ENCODE assay signal across 8 mouse cellular contexts in genomic region chr7:30168914-30169582, GRCm38 (mm10). TPM values are rescaled to one million over a fixed set of nuclear protein-coding genes. Genes with fewer than 3 reads are reported as not detected.
A peak's percentile ranks its signal among the peaks of the same experiment; 100 is the strongest.
DNase-seq lines count a peak whose midpoint lies in the region; ATAC-seq and TF ChIP-seq lines count a peak whose summit lies in the region.

No protein-coding gene starts in this region.

- 2% methylated on average over 21 of the region's 21 CpGs for WGBS in forebrain, embryonic 15.5 days
- WGBS in liver, postnatal 0 days (ENCODE audit: insufficient replicate concordance): 3% methylated on average over 21 of the region's 21 CpGs

- peak overlapping the region; percentile 55 for H3K4me2 ChIP-seq in forebrain, embryonic 15.5 days (replicated peaks)
- peak overlapping the region; percentile 80 for H3K4me2 ChIP-seq in liver, postnatal 0 days (ENCODE audit: low read depth, low read length)

- no peak for TF ChIP-seq EP300 in liver, postnatal 0 days (IDR thresholded peaks at IDR 0.05; ENCODE audit: low read depth)

- peaks cover 6% of the 10 kb centered on the region for H3K9me3 ChIP-seq in forebrain, embryonic 15.5 days
- 0 out of 2 replicates have a peak, but pooled peaks cover 3% of the 10 kb centered on the region for H3K9me3 ChIP-seq in liver, postnatal 0 days (ENCODE audit: low read length)

- H3K36me3 ChIP-seq in forebrain, embryonic 15.5 days: peaks cover 27% of the 10 kb centered on the region
- H3K36me3 ChIP-seq in liver, postnatal 0 days (replicated peaks; ENCODE audit: insufficient read depth, low read length): peaks cover 6% of the 10 kb centered on the region

- H3K9ac ChIP-seq in forebrain, embryonic 15.5 days (replicated peaks): peak overlapping the region; percentile 83
- peak overlapping the region; percentile 82 for H3K9ac ChIP-seq in liver, postnatal 0 days (replicated peaks)

- TF ChIP-seq CTCF in liver, postnatal 0 days (IDR thresholded peaks at IDR 0.05; ENCODE audit: low read depth): no peak

- peak overlapping the region; percentile 91 for H3K27ac ChIP-seq in forebrain, embryonic 15.5 days (replicated peaks)
- H3K27ac ChIP-seq in liver, postnatal 0 days (ENCODE audit: low read depth): peak overlapping the region; percentile 89

- peak; percentile 15 for DNase-seq in layer of hippocampus, adult 9-10 months (ENCODE audit: low spot score)
- DNase-seq in layer of hippocampus, adult 8-10 months (ENCODE audit: low spot score in 2 of 2): no peak
- peak; percentile 61 for DNase-seq in brain, adult 2 months (ENCODE audit: low read depth, low spot score)
- DNase-seq in liver, postnatal 0 days: no peak
- no peak for DNase-seq in thymus, postnatal 4 days
- no peak for DNase-seq in cerebellum, adult 11-12 months
- no peak for DNase-seq in adrenal gland, postnatal 14 days

- H3K4me1 ChIP-seq in forebrain, embryonic 15.5 days: peaks cover 28% of the 10 kb centered on the region
- H3K4me1 ChIP-seq in liver, postnatal 0 days (ENCODE audit: insufficient read depth): peaks cover 16% of the 10 kb centered on the region

- peak overlapping the region; percentile 82 for H3K4me3 ChIP-seq in forebrain, embryonic 15.5 days
- H3K4me3 ChIP-seq in liver, postnatal 0 days (ENCODE audit: low read depth, low read length): peak overlapping the region; percentile 75

- H3K27me3 ChIP-seq in forebrain, embryonic 15.5 days: no peaks in the 10 kb centered on the region
- H3K27me3 ChIP-seq in liver, postnatal 0 days (ENCODE audit: insufficient read depth, low read length): no peaks in the 10 kb centered on the region

- no peak; the same call in 1 of the 2 replicates for ATAC-seq in forebrain, embryonic 15.5 days (replicated peaks)
- peak; percentile 29 for ATAC-seq in liver, postnatal 0 days

RNA-seq across cellular contexts. Expression of gene Zfp146, which starts 0.5 kb away (rescaled TPM):
- 10 to 100 TPM; 49.0 to 54.7 (median 50.3) TPM for total RNA-seq in layer of hippocampus, adult 8-10 months (2022)
- polyA plus RNA-seq in forebrain, embryonic 15.5 days (2015; fragmentation: Nextera tagmentation; extraction: Ambion mirVana): 16.1 and 18.4 TPM in 2 replicates
- polyA plus RNA-seq in liver, postnatal 0 days (2015; fragmentation: Nextera tagmentation; extraction: Ambion mirVana): 2.1 and 3.1 TPM in 2 replicates
- 57.8 and 63.1 TPM in 2 replicates for total RNA-seq in adrenal gland, postnatal 14 days (2021)

RNA-seq across cellular contexts. Expression of gene Cox7a1, which starts 14.9 kb away (rescaled TPM):
- 1 to 10 TPM; 4.4 to 6.9 (median 5.1) TPM for total RNA-seq in layer of hippocampus, adult 8-10 months (2022)
- 3.3 and 4.2 TPM in 2 replicates for polyA plus RNA-seq in forebrain, embryonic 15.5 days (2015; fragmentation: Nextera tagmentation; extraction: Ambion mirVana)
- 7.0 and 15.1 TPM in 2 replicates for polyA plus RNA-seq in liver, postnatal 0 days (2015; fragmentation: Nextera tagmentation; extraction: Ambion mirVana)
- total RNA-seq in adrenal gland, postnatal 14 days (2021): 1,359 and 1,375 TPM in 2 replicates

RNA-seq across cellular contexts. Expression of gene Capns1, which starts 29.6 kb away (rescaled TPM):
- 100 to 1,000 TPM; 196 to 240 (median 227) TPM for total RNA-seq in layer of hippocampus, adult 8-10 months (2022)
- 62.5 and 67.8 TPM in 2 replicates for polyA plus RNA-seq in forebrain, embryonic 15.5 days (2015; fragmentation: Nextera tagmentation; extraction: Ambion mirVana)
- polyA plus RNA-seq in liver, postnatal 0 days (2015; fragmentation: Nextera tagmentation; extraction: Ambion mirVana): 30.2 and 30.6 TPM in 2 replicates
- total RNA-seq in adrenal gland, postnatal 14 days (2021): 526 and 534 TPM in 2 replicates

RNA-seq across cellular contexts. Expression of gene Zfp382, which starts 47.3 kb away (rescaled TPM):
- total RNA-seq in layer of hippocampus, adult 8-10 months (2022): 10 to 100 TPM; 28.6 to 34.1 (median 31.2) TPM
- 24.9 and 25.5 TPM in 2 replicates for polyA plus RNA-seq in forebrain, embryonic 15.5 days (2015; fragmentation: Nextera tagmentation; extraction: Ambion mirVana)
- 0.54 and 0.75 TPM in 2 replicates for polyA plus RNA-seq in liver, postnatal 0 days (2015; fragmentation: Nextera tagmentation; extraction: Ambion mirVana)
- 3.9 and 5.7 TPM in 2 replicates for total RNA-seq in adrenal gland, postnatal 14 days (2021)

Comparison
In these comparisons a context has a peak if more than half of its experiments do, and no peak if none do; other contexts are left out.
1. DNase-seq: peak in layer of hippocampus, adult 9-10 months (single experiment) and brain, adult 2 months (single experiment); none in layer of hippocampus, adult 8-10 months (0 of 2), liver, postnatal 0 days (single experiment), thymus, postnatal 4 days (single experiment), cerebellum, adult 11-12 months (single experiment) and adrenal gland, postnatal 14 days (single experiment).
2. RNA of gene Cox7a1, which starts 14.9 kb away (total RNA-seq): 1,359 to 1,375 TPM in adrenal gland, postnatal 14 days; 4.4 to 6.9 TPM in layer of hippocampus, adult 8-10 months; every median in the first group is over 100 times any median in the second.